Mouse (Mus musculus): ENCODE measurements at regions not wholly inside any gene's neighbourhood (a gene's known extent, or its start where the extent isn't known, plus 50 kb on each side); places are given as distances from the start of the nearest gene placed in this dataset.

DNA sequence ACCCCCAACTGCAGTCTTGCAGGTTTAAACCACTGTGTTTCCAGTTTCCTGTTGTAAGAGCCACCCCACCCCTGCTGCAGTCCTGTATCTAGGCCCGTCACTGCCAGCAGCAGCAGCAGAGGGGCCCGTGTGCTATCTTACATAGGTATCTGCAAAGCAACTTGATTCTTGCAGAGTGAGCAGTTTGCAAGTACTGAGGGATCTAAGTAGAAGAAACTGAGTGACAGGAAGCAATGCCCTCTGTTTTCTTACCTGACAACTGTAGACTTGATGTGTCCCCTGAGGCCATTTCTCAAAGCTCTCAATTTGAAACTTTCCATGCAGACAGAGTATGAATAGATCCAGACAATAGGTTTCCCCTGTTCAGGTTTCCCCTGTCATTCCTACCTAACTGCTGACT, 100.5 kb upstream of the Supt20 start:
- no peak for TF ChIP-seq POLR2A (IDR thresholded peaks at IDR 0.05; ENCODE audit: insufficient read depth, low read depth, low read length)
- TF ChIP-seq CTCF (IDR thresholded peaks at IDR 0.05; ENCODE audit: insufficient read depth, low read depth, low read length): no peak
